Mouse (Mus musculus) c-Kit-negative CD71-positive TER-119-positive erythroid progenitor cells, embryonic 14.5 days (primary cell): Measurements from ENCODE around the gene Samd1.

ENCODE experiments used
- DNase-seq: peaks from one replicate; pipeline ENCODE4 v3.0.0-alpha.2; 2013; ENCODE audit warnings: low read depth, low spot score

Samd1 gene

DNA sequence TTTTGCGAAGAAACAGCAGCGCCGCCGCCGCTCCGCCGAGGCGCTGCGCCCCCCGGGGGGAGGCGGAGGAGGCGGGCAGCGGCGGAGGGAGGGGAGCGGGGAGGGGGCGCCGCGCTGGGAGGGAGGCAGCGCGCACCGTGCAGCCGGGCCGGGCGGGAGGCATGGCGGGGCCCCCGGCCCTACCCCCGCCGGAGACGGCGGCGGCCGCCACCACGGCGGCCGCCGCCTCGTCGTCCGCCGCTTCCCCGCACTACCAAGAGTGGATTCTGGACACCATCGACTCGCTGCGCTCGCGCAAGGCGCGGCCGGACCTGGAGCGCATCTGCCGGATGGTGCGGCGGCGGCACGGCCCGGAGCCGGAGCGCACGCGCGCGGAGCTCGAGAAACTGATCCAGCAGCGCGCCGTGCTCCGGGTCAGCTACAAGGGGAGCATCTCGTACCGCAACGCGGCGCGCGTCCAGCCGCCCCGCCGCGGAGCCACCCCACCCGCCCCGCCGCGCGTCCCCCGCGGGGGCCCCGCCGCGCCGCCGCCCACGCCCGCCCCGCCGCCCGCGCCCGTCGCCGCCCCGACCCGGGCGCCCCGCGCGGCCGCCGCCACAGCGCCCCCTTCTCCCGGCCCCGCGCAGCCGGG lies at the start of gene Samd1:
TSS of gene Samd1 (plus strand) at position 162 of the 631 bp plus-strand sequence.
- peak; percentile 44 for DNase-seq

DNA sequence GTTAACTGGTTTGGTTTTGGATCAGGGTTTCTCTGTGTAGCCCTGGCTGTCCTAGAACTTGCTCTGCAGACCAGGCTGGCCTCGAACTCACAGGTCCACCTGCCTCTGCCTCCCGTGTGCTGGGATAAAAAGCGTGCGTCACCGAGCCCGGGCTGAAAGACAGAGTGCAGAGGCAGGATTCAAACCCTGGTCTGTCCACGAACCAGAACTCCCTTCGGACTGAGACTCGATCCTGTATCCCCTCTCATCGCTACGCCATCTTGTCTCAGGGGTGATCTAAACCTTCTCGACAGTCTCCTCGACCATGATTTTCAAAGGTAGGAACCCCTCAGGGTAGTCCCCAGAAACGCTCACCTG lies 42.7 kb upstream of the Samd1 start:
- no peak for DNase-seq

GRCm38 (mm10) chr8:83955106-83955957 lies 42.1 kb upstream of the Samd1 start, which contains the start of the genes Gm10644 and Asf1b:
Gene Gm10644, minus strand, starts transcription at chr8:83955205.
Gene Asf1b, plus strand, starts transcription at chr8:83955507.
- peak; percentile 99 for DNase-seq

DNA sequence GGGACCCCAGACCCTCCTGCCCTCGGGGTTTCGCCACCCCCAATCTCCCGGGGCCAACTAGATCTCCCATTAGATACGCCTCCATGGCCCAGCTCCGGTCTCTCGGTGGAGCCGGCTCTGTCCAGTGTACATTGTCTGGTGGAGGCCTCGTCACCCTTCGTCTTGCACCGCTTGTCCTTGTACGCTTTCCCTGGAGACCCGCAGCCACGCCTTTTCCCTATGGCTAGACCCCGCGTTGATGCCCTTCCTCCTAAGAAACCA lies 41.6 kb upstream of the Samd1 start:
- DNase-seq, result no peak

- DNase-seq, result no peak
These were observed 40.7 kb upstream of the Samd1 start for GRCm38 (mm10) chr8:83956789-83957188.

DNA sequence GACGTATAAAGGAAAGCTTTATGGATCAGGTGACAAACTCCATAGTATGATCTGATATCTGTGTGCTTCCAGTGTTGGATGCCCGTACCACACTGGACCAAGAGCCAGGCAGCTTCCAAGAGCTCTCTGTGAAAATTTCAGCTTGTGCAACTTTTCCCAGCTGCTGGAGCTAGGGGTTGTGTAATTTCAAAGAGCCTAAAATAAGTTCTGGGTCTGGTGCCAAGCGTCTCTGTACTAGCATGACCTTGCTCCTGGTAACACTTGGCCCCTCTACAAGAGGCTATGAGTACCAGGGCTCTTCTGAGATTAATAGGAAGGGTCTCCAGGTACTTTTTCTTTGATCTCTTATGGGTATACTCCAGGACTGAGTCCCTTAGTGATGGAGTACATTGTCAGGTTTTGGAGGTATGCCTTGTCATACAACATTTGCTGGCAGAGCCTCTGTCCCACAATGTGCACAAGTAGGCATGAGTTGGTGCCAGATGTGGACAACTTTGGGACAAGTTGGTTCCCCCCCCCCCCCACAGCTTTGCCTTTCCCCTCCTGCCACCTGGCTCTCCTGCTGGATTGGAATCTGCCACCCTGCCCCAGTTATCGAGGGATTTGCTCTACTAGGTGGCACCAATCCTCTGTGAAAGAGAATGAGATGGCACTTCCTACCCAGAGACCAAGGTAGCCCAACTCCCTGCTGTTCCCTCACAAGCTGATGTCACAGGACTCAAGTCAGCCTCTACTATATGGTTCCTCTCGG lies 33.3 kb upstream of the Samd1 start:
- no peak for DNase-seq

DNA sequence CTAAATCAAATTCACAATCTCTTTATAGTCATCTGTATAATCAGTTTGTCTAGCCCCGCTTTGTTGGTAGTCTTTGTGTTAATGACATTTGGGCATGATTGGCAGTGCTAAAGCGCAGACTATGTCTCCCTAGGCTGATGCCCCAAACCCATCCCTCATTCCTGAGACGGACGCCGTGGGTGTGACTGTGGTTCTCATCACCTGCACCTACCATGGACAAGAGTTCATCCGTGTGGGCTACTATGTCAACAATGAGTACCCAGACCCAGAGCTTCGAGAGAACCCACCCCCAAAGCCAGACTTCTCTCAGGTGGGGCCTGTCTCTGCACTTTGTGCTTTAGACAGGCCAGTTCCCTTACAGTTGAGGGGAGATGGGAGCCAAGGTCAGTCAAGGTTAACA lies 29.8 kb upstream of the Samd1 start:
- DNase-seq, result no peak

- DNase-seq, result no peak
These were observed 26.4 kb upstream of the Samd1 start for GRCm38 (mm10) chr8:83971121-83971520.

DNA sequence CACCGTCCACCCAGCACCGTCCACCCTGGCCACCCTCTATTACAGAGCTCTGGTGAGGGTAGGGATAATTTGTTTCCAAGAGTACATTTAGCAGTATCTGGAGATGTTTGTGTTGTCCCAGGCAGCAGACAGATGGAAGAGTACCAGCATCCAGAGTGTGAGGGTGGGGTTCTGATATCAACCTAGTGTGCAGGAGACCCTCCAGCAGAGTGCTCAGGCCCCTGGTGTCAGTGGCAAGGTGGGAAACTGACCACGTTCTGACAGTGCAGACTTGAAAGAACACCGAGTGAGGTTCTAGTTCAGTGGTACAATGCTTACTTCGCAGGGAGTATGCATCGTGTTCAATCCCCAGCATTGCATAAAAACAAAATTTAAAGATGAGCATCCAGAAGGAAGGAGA lies 25.8 kb upstream of the Samd1 start:
- DNase-seq, result no peak

GRCm38 (mm10) chr8:83972150-83973120 lies 25.0 kb upstream of the Samd1 start, which contains the start of gene Prkaca:
Gene Prkaca, plus strand, starts transcription at chr8:83972993.
- peak; percentile 95 for DNase-seq

- DNase-seq, result no peak
These were observed 24.1 kb upstream of the Samd1 start for GRCm38 (mm10) chr8:83973161-83974031.

GRCm38 (mm10) chr8:83974521-83974920 lies 23.0 kb upstream of the Samd1 start:
- DNase-seq, result no peak

GRCm38 (mm10) chr8:83976101-83976630 lies 21.3 kb upstream of the Samd1 start:
- DNase-seq, result no peak

GRCm38 (mm10) chr8:83976779-83977350 lies 20.6 kb upstream of the Samd1 start:
- DNase-seq, result no peak

DNA sequence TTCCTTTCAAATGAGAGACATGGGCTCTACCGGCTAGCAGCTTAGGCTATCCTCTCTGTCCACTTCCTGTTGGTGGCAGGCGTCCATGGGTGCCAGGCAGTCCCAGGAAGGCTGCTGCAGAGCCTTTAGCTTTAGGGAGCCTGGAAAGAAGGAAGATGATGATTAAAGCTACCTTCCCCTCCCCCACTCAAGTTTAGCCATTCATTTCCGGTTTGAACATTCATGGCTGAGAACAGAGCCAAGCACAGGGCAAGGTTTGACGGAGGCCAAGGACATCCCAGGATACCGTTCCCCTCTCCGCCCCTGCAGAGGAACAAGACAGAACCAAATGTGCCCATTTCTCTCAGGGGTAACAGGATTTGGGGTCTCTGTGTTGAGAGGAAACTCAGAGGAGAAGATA lies 19.8 kb upstream of the Samd1 start:
- no peak for DNase-seq

- DNase-seq, result no peak
These were observed 19.3 kb upstream of the Samd1 start for GRCm38 (mm10) chr8:83978200-83978599.

DNA sequence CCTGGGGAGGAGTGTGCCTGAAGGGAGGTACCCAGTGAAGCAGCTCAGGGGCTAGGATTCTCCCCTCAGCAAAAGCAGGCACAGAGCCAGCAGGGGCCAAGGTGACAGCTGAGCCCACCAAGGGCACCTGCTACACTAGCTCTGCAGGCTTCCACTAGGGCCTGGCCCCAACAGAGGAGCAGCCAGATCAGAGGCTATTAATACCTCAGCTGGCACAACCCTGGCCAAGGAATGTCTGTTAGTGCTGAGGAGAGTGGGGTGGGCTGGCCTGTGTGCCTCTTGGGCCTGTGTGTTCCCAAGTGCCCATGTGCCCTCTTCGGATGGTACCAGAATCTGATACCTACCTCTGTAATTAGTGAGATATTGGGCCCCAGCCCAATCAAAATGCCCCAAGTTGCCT lies 17.2 kb upstream of the Samd1 start:
- DNase-seq, result no peak

- DNase-seq, result no peak
These were observed 16.6 kb upstream of the Samd1 start for GRCm38 (mm10) chr8:83980845-83981244.

GRCm38 (mm10) chr8:83981533-83981932 lies 15.9 kb upstream of the Samd1 start:
- no peak for DNase-seq

DNA sequence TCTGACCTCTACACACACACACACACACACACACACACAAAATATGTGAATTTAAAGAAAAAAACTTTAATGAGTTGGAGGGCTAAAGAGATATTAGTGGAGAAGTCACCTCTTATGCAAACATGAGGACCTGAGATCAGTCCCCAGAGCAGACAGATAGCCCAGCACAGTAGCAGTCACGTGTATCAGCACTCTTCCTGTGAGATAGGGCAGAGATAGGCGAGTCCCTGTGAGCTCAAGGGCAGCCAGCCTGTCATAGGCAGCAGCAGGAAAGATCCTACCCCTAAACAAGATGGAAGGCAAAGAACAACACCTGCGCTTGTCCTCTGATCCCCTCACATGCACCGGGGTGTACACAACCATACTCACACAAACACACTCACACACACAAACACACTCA lies 15.0 kb upstream of the Samd1 start:
- no peak for DNase-seq
